Mouse (Mus musculus): ENCODE measurements at regions not wholly inside any gene's neighbourhood (a gene's known extent, or its start where the extent isn't known, plus 50 kb on each side); places are given as distances from the start of the nearest gene placed in this dataset.

- ATAC-seq (ENCODE audit: extremely low read depth, insufficient number of reproducible peaks, low FRiP score, poor library complexity, severe bottlenecking): no peak
Observed at GRCm38 (mm10) chr3:156353841-156354473, 207.6 kb upstream of the Negr1 start.

- no peak for ATAC-seq (ENCODE audit: extremely low read depth, insufficient number of reproducible peaks, low FRiP score, poor library complexity, severe bottlenecking)
Observed at GRCm38 (mm10) chr3:156368669-156369343, 192.8 kb upstream of the Negr1 start.

DNA sequence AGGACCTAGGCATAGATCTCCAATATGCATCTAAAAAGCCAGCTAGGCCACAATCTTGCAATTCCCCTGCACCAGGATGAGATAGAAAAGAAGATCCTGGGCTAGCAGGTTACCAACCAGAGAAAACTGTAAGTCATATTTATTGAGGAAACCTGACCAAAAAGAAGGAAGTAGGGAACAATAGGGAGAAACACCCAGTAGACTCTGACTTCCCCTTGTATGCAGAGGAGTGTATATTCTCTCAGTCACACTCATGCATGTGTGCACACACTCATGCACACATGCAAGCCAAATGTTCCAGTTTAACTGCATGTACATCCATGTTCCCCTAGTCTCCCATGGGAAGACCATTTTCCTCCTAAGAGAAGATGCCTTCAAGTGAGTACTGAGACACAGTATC is 184.9 kb upstream of the Negr1 start:
- ATAC-seq (ENCODE audit: extremely low read depth, insufficient number of reproducible peaks, low FRiP score, poor library complexity, severe bottlenecking): no peak

DNA sequence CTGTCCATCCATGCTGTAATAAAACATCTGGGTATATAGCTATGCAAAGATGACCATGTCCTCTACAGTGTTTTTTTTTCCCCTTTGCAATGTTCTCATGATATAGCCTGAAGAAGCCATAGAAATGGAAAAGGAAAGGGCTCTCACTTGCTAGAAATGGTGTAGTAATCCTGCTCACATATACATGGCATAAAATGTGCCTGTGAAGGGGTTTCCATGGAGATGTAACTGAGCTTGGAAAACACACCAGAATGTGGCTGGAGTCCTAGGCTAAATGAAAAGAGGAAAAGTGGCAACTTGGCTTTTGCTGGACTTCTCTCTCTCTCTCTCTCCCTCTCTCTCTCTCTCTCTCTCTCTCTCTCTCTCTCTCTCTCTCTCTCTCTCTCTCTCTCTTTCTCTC is 178.7 kb upstream of the Negr1 start:
- no peak for ATAC-seq (ENCODE audit: extremely low read depth, insufficient number of reproducible peaks, low FRiP score, poor library complexity, severe bottlenecking)

- no peak for ATAC-seq (ENCODE audit: extremely low read depth, insufficient number of reproducible peaks, low FRiP score, poor library complexity, severe bottlenecking)
Observed at GRCm38 (mm10) chr3:156406136-156406535, 155.5 kb upstream of the Negr1 start.

GRCm38 (mm10) chr3:156407112-156407511 is 154.5 kb upstream of the Negr1 start:
- no peak for ATAC-seq (ENCODE audit: extremely low read depth, insufficient number of reproducible peaks, low FRiP score, poor library complexity, severe bottlenecking)

GRCm38 (mm10) chr3:156410126-156410525 is 151.5 kb upstream of the Negr1 start:
- no peak for ATAC-seq (ENCODE audit: extremely low read depth, insufficient number of reproducible peaks, low FRiP score, poor library complexity, severe bottlenecking)

GRCm38 (mm10) chr3:156412757-156413156 is 148.8 kb upstream of the Negr1 start:
- no peak for ATAC-seq (ENCODE audit: extremely low read depth, insufficient number of reproducible peaks, low FRiP score, poor library complexity, severe bottlenecking)

DNA sequence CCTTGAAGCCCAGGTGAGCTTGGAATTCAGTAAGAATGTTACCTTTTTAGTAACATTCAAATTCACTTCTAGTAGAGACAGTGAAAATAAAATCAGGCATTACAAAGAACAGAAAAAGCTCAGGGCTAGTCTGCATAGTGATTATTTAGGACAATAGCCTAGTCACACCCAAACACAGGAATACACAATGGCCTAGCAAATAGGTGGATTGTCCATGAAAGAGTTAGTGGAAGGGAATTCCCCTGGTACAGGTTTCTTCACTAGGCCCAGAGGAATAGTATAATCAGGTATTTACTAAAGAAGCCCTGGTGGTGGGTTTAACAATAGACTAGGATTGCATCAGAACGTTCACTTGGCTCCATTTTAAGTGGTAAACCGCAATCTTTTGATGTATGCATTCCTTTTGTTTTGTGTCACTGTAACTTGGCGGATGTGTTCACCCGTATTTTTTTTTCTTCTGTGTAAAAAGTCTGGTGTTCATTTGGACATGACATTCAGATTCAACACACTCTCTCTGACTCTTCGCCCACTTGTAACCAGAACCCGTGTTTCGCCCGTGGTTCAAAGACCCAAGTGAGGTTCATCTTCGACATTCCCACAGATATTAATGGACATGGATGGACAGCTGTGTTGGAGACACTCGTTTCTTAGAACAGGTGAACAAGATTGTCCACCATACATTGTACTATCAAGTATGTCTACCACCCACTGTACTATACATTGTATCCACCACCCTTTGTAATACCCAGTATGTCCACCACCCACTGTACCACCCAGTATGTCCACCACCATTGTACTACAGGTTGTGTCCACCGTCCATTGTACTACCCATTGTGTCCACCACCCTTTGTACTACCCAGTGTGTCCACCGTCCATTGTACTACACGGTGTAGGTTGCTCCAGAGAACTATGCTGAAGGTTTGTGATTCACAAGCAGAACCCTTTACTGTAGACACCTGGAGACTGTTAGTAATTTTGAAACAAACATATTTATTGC is 146.9 kb upstream of the Negr1 start:
- 0 out of 2 replicates have a peak, but pooled peaks have one; percentile 16 for ATAC-seq (ENCODE audit: extremely low read depth, insufficient number of reproducible peaks, low FRiP score, poor library complexity, severe bottlenecking)

DNA sequence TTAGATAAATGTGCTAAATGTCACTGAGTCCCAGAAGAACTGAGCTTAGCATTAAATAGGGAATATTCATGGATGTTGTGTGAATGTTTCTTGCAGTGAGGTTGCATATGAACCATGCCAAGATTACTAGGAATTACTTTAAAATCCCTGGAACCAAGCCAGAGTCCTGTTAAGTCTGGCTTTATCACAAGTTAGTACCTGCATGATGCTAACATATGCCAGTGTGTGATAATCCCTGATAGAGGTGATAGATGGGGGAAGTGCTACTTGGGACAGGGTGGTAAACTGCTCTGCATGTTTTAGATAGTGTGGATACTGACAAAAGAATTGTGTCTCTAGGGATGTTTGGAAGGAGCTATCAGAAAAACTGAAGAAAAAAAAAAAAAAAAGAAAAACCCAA is 143.5 kb upstream of the Negr1 start:
- no peak for ATAC-seq (ENCODE audit: extremely low read depth, insufficient number of reproducible peaks, low FRiP score, poor library complexity, severe bottlenecking)

DNA sequence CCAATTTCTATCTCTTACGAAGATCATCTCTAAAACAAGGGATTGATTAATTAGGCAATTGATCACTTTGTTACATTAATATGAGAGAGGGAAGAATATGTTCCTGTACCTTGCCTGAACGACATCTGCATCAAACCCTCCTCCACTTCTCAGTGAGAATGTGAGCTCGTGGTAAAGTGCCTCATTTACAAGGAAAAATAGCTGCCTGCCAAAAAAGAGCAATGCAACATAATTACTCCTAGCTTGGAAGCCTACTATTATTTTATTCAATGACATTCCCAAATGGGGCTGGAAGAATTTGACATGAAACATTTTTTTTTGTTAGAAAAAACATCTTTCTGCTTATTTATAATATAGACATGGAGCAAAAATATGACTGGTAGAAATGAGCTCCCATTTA is 138.5 kb upstream of the Negr1 start:
- ATAC-seq (ENCODE audit: extremely low read depth, insufficient number of reproducible peaks, low FRiP score, poor library complexity, severe bottlenecking): no peak

- ATAC-seq (ENCODE audit: extremely low read depth, insufficient number of reproducible peaks, low FRiP score, poor library complexity, severe bottlenecking): no peak
Observed at GRCm38 (mm10) chr3:156455042-156455441, 106.6 kb upstream of the Negr1 start.

DNA sequence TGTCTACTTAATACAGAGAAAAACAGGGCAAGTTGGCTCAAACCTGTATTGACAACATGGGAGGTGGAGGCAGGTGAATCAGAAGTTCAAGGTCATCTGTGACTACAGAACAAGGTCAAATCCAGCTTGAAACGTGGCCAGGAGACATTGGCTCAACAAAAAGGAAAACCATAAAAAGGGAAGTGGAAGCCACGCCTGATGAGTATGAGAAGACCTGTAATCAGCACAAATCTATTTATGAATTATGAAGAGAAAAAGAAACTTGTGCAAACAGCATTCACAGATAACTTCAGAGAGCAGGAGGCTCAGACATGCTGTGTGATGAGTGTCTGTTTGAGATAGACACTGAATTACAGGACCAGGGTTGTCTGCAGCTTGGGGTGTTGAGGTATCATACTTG is 98.3 kb upstream of the Negr1 start:
- ATAC-seq (ENCODE audit: extremely low read depth, insufficient number of reproducible peaks, low FRiP score, poor library complexity, severe bottlenecking): no peak

DNA sequence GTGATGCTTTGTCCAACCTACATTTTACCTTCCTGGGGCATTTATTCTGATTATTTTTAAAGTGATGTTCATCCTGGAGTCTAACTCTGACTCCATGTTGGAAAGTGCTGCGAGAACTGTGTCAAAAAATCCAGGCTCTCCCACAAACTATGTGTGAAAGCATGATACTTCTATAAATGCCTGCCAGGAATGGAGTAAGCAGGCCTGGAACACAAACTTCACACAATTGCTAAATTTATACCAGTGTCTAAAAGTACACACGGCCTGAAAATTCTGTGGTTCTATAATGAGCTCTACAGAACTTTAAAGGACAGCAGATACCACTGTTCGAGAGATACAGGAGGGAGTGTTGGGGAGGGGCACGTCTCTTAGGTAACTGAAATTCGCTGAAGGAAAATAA is 96.0 kb upstream of the Negr1 start:
- ATAC-seq (ENCODE audit: extremely low read depth, insufficient number of reproducible peaks, low FRiP score, poor library complexity, severe bottlenecking): no peak

GRCm38 (mm10) chr3:156472665-156473064 is 88.9 kb upstream of the Negr1 start:
- no peak for ATAC-seq (ENCODE audit: extremely low read depth, insufficient number of reproducible peaks, low FRiP score, poor library complexity, severe bottlenecking)

All from neutrophil, adult 5-6 weeks (primary cell).